Mouse (Mus musculus): Measurements from ENCODE around the gene Socs3. TPM values are rescaled to one million over a fixed set of nuclear protein-coding genes. Genes with fewer than 3 reads are reported as not detected.

Socs3 gene
- 7.8 and 9.2 TPM in 2 replicates for polyA plus RNA-seq (2015; fragmentation: Nextera tagmentation; extraction: Ambion mirVana)

GRCm38 (mm10) chr11:117969945-117970872 lies at the start of gene Socs3:
Gene Socs3 (minus strand): TSS chr11:117970047.
- H3K9ac ChIP-seq = peak within 1 kb of the TSS; percentile 67
- no peaks in the 10 kb centered on the region for H3K9me3 ChIP-seq
- WGBS = 13% methylated on average over 21 of the region's 21 CpGs
- peaks cover 5% of the 10 kb centered on the region; the same call in 1 of the 2 replicates for H3K27me3 ChIP-seq
- peaks cover 48% of the 10 kb centered on the region for H3K4me1 ChIP-seq (replicated peaks)
- H3K27ac ChIP-seq (replicated peaks) = peak within 1 kb of the TSS; percentile 86
- peak within 1 kb of the TSS; percentile 63 for H3K4me3 ChIP-seq
- no peaks in the 10 kb centered on the region for H3K36me3 ChIP-seq
- peak within 1 kb of the TSS; percentile 86 for H3K4me2 ChIP-seq
- peak; percentile 35 for ATAC-seq (ENCODE audit: low FRiP score, low read depth)

- 95% methylated on average over 4 of the region's 4 CpGs for WGBS
Measured at GRCm38 (mm10) chr11:118018328-118018727, 48.5 kb upstream of the Socs3 start.

GRCm38 (mm10) chr11:118015381-118016145 lies 45.7 kb upstream of the Socs3 start:
- H3K9ac ChIP-seq = no peak overlapping the region
- no peak overlapping the region for H3K4me2 ChIP-seq
- no peaks in the 10 kb centered on the region for H3K4me1 ChIP-seq (replicated peaks)
- WGBS = 86% methylated on average over 8 of the region's 8 CpGs
- peaks cover 16% of the 10 kb centered on the region; the same call in 1 of the 2 replicates for H3K36me3 ChIP-seq
- no peak overlapping the region for H3K4me3 ChIP-seq
- H3K27ac ChIP-seq (replicated peaks) = no peak overlapping the region
- ATAC-seq (ENCODE audit: low FRiP score, low read depth) = no peak
- H3K9me3 ChIP-seq = no peaks in the 10 kb centered on the region
- no peaks in the 10 kb centered on the region for H3K27me3 ChIP-seq

More at GRCm38 (mm10) chr11:118018328-118018727, 48.5 kb upstream of the Socs3 start:
- no peak overlapping the region for H3K9ac ChIP-seq
- H3K27ac ChIP-seq (replicated peaks) = no peak overlapping the region
- no peaks in the 10 kb centered on the region for H3K9me3 ChIP-seq
- H3K4me3 ChIP-seq = no peak overlapping the region
- H3K4me2 ChIP-seq = no peak overlapping the region
- no peak for ATAC-seq (ENCODE audit: low FRiP score, low read depth)
- H3K27me3 ChIP-seq = no peaks in the 10 kb centered on the region
- H3K4me1 ChIP-seq (replicated peaks) = no peaks in the 10 kb centered on the region
- peaks cover 16% of the 10 kb centered on the region; the same call in 1 of the 2 replicates for H3K36me3 ChIP-seq

- Histone ChIP-seq H3K36me3 (peaks cover 10% of the 10 kb centered on the region; the same call in 1 of the 2 replicates), H3K4me2 (no peak overlapping the region), H3K9me3 (no peaks in the 10 kb centered on the region), H3K4me1 (replicated peaks) (peaks cover 5% of the 10 kb centered on the region), H3K27me3 (no peaks in the 10 kb centered on the region), H3K27ac (replicated peaks) (no peak overlapping the region), H3K9ac (no peak overlapping the region), H3K4me3 (no peak overlapping the region)
- 87% methylated on average over 12 of the region's 12 CpGs for WGBS
- no peak for ATAC-seq (ENCODE audit: low FRiP score, low read depth)
Measured at GRCm38 (mm10) chr11:118014391-118014995, 44.6 kb upstream of the Socs3 start.

- Histone ChIP-seq H3K36me3 (peaks cover 7% of the 10 kb centered on the region; the same call in 1 of the 2 replicates), H3K4me1 (replicated peaks) (peaks cover 16% of the 10 kb centered on the region), H3K4me2 (no peak overlapping the region), H3K9me3 (no peaks in the 10 kb centered on the region), H3K27ac (replicated peaks) (no peak overlapping the region), H3K4me3 (no peak overlapping the region), H3K27me3 (no peaks in the 10 kb centered on the region), H3K9ac (no peak overlapping the region)
- 71% methylated on average over 2 of the region's 2 CpGs for WGBS
- ATAC-seq (ENCODE audit: low FRiP score, low read depth) = no peak
Measured at GRCm38 (mm10) chr11:118013339-118013738, 43.5 kb upstream of the Socs3 start.

GRCm38 (mm10) chr11:118012595-118012994 lies 42.7 kb upstream of the Socs3 start:
- Histone ChIP-seq H3K9me3 (no peaks in the 10 kb centered on the region), H3K27me3 (no peaks in the 10 kb centered on the region), H3K9ac (no peak overlapping the region), H3K4me1 (replicated peaks) (peaks cover 20% of the 10 kb centered on the region), H3K4me3 (no peak overlapping the region), H3K36me3 (no peaks in the 10 kb centered on the region), H3K4me2 (no peak overlapping the region), H3K27ac (replicated peaks) (no peak overlapping the region)
- no peak for ATAC-seq (ENCODE audit: low FRiP score, low read depth)
- 89% methylated on average over 1 of the region's 1 CpGs for WGBS

- no peak overlapping the region for H3K9ac ChIP-seq
- H3K9me3 ChIP-seq = no peaks in the 10 kb centered on the region
- no peak overlapping the region for H3K4me3 ChIP-seq
- WGBS = 50% methylated on average over 4 of the region's 4 CpGs
- peaks cover 18% of the 10 kb centered on the region for H3K36me3 ChIP-seq
- no peaks in the 10 kb centered on the region for H3K27me3 ChIP-seq
- no peak overlapping the region for H3K27ac ChIP-seq (replicated peaks)
- H3K4me2 ChIP-seq = no peak overlapping the region
- peaks cover 21% of the 10 kb centered on the region for H3K4me1 ChIP-seq (replicated peaks)
- ATAC-seq (ENCODE audit: low FRiP score, low read depth) = no peak
Measured at GRCm38 (mm10) chr11:118009865-118010571, 40.2 kb upstream of the Socs3 start.

- no peak overlapping the region for H3K9ac ChIP-seq
- WGBS = 83% methylated on average over 8 of the region's 8 CpGs
Measured at GRCm38 (mm10) chr11:118008843-118009242, 39.0 kb upstream of the Socs3 start.

GRCm38 (mm10) chr11:118008144-118008805 lies 38.4 kb upstream of the Socs3 start:
- H3K4me1 ChIP-seq (replicated peaks) = peaks cover 21% of the 10 kb centered on the region
- no peak overlapping the region for H3K9ac ChIP-seq
- H3K9me3 ChIP-seq = no peaks in the 10 kb centered on the region

More at GRCm38 (mm10) chr11:118008843-118009242, 39.0 kb upstream of the Socs3 start:
- H3K27me3 ChIP-seq = no peaks in the 10 kb centered on the region
- no peak overlapping the region for H3K4me3 ChIP-seq
- peaks cover 26% of the 10 kb centered on the region for H3K36me3 ChIP-seq
- no peak for ATAC-seq (ENCODE audit: low FRiP score, low read depth)
- H3K4me1 ChIP-seq (replicated peaks) = peaks cover 21% of the 10 kb centered on the region
- no peak overlapping the region for H3K4me2 ChIP-seq
- no peaks in the 10 kb centered on the region for H3K9me3 ChIP-seq
- H3K27ac ChIP-seq (replicated peaks) = no peak overlapping the region

GRCm38 (mm10) chr11:118007460-118008143 lies 37.8 kb upstream of the Socs3 start:
- no peak overlapping the region for H3K4me2 ChIP-seq
- H3K27ac ChIP-seq (replicated peaks) = no peak overlapping the region
- H3K4me1 ChIP-seq (replicated peaks) = peaks cover 21% of the 10 kb centered on the region
- no peak for ATAC-seq (ENCODE audit: low FRiP score, low read depth)
- WGBS = 79% methylated on average over 8 of the region's 8 CpGs
- no peak overlapping the region for H3K9ac ChIP-seq
- peaks cover 37% of the 10 kb centered on the region for H3K36me3 ChIP-seq
- no peaks in the 10 kb centered on the region for H3K9me3 ChIP-seq
- H3K4me3 ChIP-seq = no peak overlapping the region
- no peaks in the 10 kb centered on the region for H3K27me3 ChIP-seq

More at GRCm38 (mm10) chr11:118008144-118008805, 38.4 kb upstream of the Socs3 start:
- 69% methylated on average over 5 of the region's 5 CpGs for WGBS
- no peaks in the 10 kb centered on the region for H3K27me3 ChIP-seq
- no peak overlapping the region for H3K27ac ChIP-seq (replicated peaks)
- H3K4me2 ChIP-seq = no peak overlapping the region
- H3K36me3 ChIP-seq = peaks cover 32% of the 10 kb centered on the region
- no peak overlapping the region for H3K4me3 ChIP-seq
- no peak for ATAC-seq (ENCODE audit: low FRiP score, low read depth)

Measured in hindbrain, embryonic 15.5 days (tissue).